Mouse (Mus musculus): ENCODE data around the gene Tat. TPM values are rescaled to one million over a fixed set of nuclear protein-coding genes. Genes with fewer than 3 reads are reported as not detected.

Gene Tat
- total RNA-seq, 2 experiments from 2014 or later, result not detected

- no peak for ATAC-seq (replicated peaks; ENCODE audit: low FRiP score, poor library complexity, severe bottlenecking)
Observed at GRCm38 (mm10) chr8:110034331-110034730, 44.1 kb downstream of the Tat start.

GRCm38 (mm10) chr8:110036156-110036555 is 45.9 kb downstream of the Tat start:
- no peak for ATAC-seq (replicated peaks; ENCODE audit: low FRiP score, poor library complexity, severe bottlenecking)

- ATAC-seq (replicated peaks; ENCODE audit: low FRiP score, poor library complexity, severe bottlenecking), result no peak
Observed at GRCm38 (mm10) chr8:110039216-110039615, 49.0 kb downstream of the Tat start.

- no peak for ATAC-seq (replicated peaks; ENCODE audit: low FRiP score, poor library complexity, severe bottlenecking)
Observed at GRCm38 (mm10) chr8:110039659-110040058, 49.4 kb downstream of the Tat start, which contains the start of gene Chst4. Chst4 (minus strand) TSS chr8:110039740.

- ATAC-seq (replicated peaks; ENCODE audit: low FRiP score, poor library complexity, severe bottlenecking), result no peak
Observed at GRCm38 (mm10) chr8:110040509-110040908, 50.3 kb downstream of the Tat start.

Other genes starting within 250 kb of the Tat start
- 23.1 and 50.7 TPM in 2 replicates for gene Ap1g1, start 211.9 kb upstream of the Tat start, total RNA-seq (2015; ENCODE audit: low replicate concordance)
- gene Ap1g1, start 211.9 kb upstream of the Tat start, total RNA-seq (2017; ENCODE audit: low replicate concordance), result 30.6 and 36.2 TPM in 2 replicates
- 36.0 and 45.7 TPM in 2 replicates for gene Phlpp2, start 121.9 kb upstream of the Tat start, total RNA-seq (2015; ENCODE audit: low replicate concordance)
- gene Phlpp2, start 121.9 kb upstream of the Tat start, total RNA-seq (2017; ENCODE audit: low replicate concordance), result 59.8 and 73.4 TPM in 2 replicates
- not detected in 2 replicates for gene Marveld3, start 28.2 kb upstream of the Tat start, total RNA-seq (2015; ENCODE audit: low replicate concordance)
- not detected in 2 replicates for gene Marveld3, start 28.2 kb upstream of the Tat start, total RNA-seq (2017; ENCODE audit: low replicate concordance)
- not detected in 2 replicates for gene Chst4, start 49.3 kb downstream of the Tat start, total RNA-seq (2015; ENCODE audit: low replicate concordance)
- gene Chst4, start 49.3 kb downstream of the Tat start, total RNA-seq (2017; ENCODE audit: low replicate concordance), result not detected in 2 replicates
- gene Zfp612, start 89.3 kb downstream of the Tat start, total RNA-seq (2015; ENCODE audit: low replicate concordance), result not detected in 2 replicates
- not detected in 2 replicates for gene Zfp612, start 89.3 kb downstream of the Tat start, total RNA-seq (2017; ENCODE audit: low replicate concordance)
- gene Gm21964, start 110.8 kb downstream of the Tat start, total RNA-seq (2015; ENCODE audit: low replicate concordance), result not detected in 2 replicates
- gene Gm21964, start 110.8 kb downstream of the Tat start, total RNA-seq (2017; ENCODE audit: low replicate concordance), result not detected in 2 replicates
- gene Gm17720, start 112.3 kb downstream of the Tat start, total RNA-seq (2015; ENCODE audit: low replicate concordance), result not detected in 2 replicates
- not detected in 2 replicates for gene Gm17720, start 112.3 kb downstream of the Tat start, total RNA-seq (2017; ENCODE audit: low replicate concordance)
- not detected in 2 replicates for gene Calb2, start 177.8 kb downstream of the Tat start, total RNA-seq (2015; ENCODE audit: low replicate concordance)
- gene Calb2, start 177.8 kb downstream of the Tat start, total RNA-seq (2017; ENCODE audit: low replicate concordance), result not detected in 2 replicates
- 0.42 and 0.72 TPM in 2 replicates for gene Cmtr2, start 225.2 kb downstream of the Tat start, total RNA-seq (2015; ENCODE audit: low replicate concordance)
- 0.90 TPM in 1 of 2 replicates, not detected in the other for gene Cmtr2, start 225.2 kb downstream of the Tat start, total RNA-seq (2017; ENCODE audit: low replicate concordance)